Mouse (Mus musculus): ENCODE results near the gene Fem1a. TPM values are rescaled to one million over a fixed set of nuclear protein-coding genes. Genes with fewer than 3 reads are reported as not detected.

Gene Fem1a
- total RNA-seq, 2 experiments from 2014 or later = 69.6 to 73.8 TPM

- no peak for DNase-seq
Observed at GRCm38 (mm10) chr17:56304718-56305117, 48.1 kb downstream of the Fem1a start.

- no peak for DNase-seq
Observed at GRCm38 (mm10) chr17:56305156-56305555, 48.5 kb downstream of the Fem1a start.

GRCm38 (mm10) chr17:56305826-56306225 is 49.2 kb downstream of the Fem1a start:
- DNase-seq = peak; percentile 60

GRCm38 (mm10) chr17:56308088-56308487 is 51.5 kb downstream of the Fem1a start:
- DNase-seq = no peak

GRCm38 (mm10) chr17:56309191-56309945 is 52.8 kb downstream of the Fem1a start:
- no peak for DNase-seq

Small RNAs within 50 kb of the gene (microRNA-seq; reads per million reads assigned to microRNA genes)
- 6.1 to 12.8 reads per million in 2 experiments for gene Mir7b

Other genes with a start within 250 kb of the Fem1a start
- 10 to 100 TPM; 37.8 to 38.5 TPM for gene Sh3gl1, start 220.2 kb upstream of the Fem1a start, total RNA-seq (2021)
- gene Chaf1a, start 216.4 kb upstream of the Fem1a start, total RNA-seq (2021) = 10 to 100 TPM; 13.3 to 14.8 TPM
- gene Ubxn6, start 181.8 kb upstream of the Fem1a start, total RNA-seq (2021) = 10 to 100 TPM; 50.8 to 57.5 TPM
- 10 to 100 TPM; 52.8 to 55.9 TPM for gene Hdgfl2, start 177.2 kb upstream of the Fem1a start, total RNA-seq (2021)
- gene Plin4, start 147.0 kb upstream of the Fem1a start, total RNA-seq (2021) = 10 to 100 TPM; 71.5 to 79.8 TPM
- gene Plin5, start 139.2 kb upstream of the Fem1a start, total RNA-seq (2021) = 10 to 100 TPM; 61.6 to 67.6 TPM
- 1 to 10 TPM; 5.2 TPM for gene Lrg1, start 134.8 kb upstream of the Fem1a start, total RNA-seq (2021)
- gene Sema6b, start 116.5 kb upstream of the Fem1a start, total RNA-seq (2021) = 1 to 10 TPM; 6.3 to 7.2 TPM
- 1 to 10 TPM; 5.9 to 6.0 TPM for gene Tnfaip8l1, start 94.3 kb upstream of the Fem1a start, total RNA-seq (2021)
- 10 to 100 TPM; 43.4 to 48.8 TPM for gene Mydgf, start 72.9 kb upstream of the Fem1a start, total RNA-seq (2021)
- gene Dpp9, start 37.9 kb upstream of the Fem1a start, total RNA-seq (2021) = 10 to 100 TPM; 29.1 to 31.2 TPM
- gene Ticam1, start 20.0 kb downstream of the Fem1a start, total RNA-seq (2021) = 10 to 100 TPM; 10.3 to 10.8 TPM
- gene Plin3, start 36.1 kb downstream of the Fem1a start, total RNA-seq (2021) = 10 to 100 TPM; 56.3 to 65.7 TPM
- not detected for gene Arrdc5, start 43.5 kb downstream of the Fem1a start, total RNA-seq (2021)
- 10 to 100 TPM; 71.8 to 76.7 TPM for gene Uhrf1, start 46.5 kb downstream of the Fem1a start, total RNA-seq (2021)
- 10 to 100 TPM; 38.9 to 40.5 TPM for gene Kdm4b, start 69.3 kb downstream of the Fem1a start, total RNA-seq (2021)
- gene Ptprs, start 219.7 kb downstream of the Fem1a start, total RNA-seq (2021) = 100 to 1,000 TPM; 140 to 141 TPM

Data from heart, postnatal 4 days (tissue).